Mouse (Mus musculus): ENCODE measurements around the gene Smbd1. TPM values are rescaled to one million over a fixed set of nuclear protein-coding genes. Genes with fewer than 3 reads are reported as not detected.

Gene Smbd1
- polyA plus RNA-seq, 1 experiment from 2014 or later, result not detected

DNA sequence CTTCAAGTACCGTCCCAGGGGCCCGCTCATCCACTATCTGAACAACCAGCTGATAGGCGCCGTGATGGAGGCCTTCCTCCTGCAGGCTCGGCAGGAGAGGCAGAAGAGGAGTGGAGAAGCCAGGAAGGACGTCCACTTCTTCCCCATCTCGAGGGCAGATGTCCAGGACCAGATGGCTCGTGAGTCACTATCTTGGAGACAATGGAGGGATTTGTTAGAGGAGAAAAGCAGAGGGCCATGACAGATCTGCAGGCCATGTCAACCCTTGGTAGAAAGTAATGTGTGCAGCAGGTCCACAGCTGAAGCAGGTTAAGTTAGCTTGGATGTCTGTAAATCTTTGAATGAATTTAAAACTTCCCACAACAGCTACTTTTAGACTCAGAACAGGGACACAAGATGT, 31.3 kb downstream of the Smbd1 start:
- WGBS, result 60% methylated on average over 8 of the region's 8 CpGs
- H3K9me3 ChIP-seq, result no peaks in the 10 kb centered on the region
- no peak overlapping the region for H3K4me3 ChIP-seq
- no peaks in the 10 kb centered on the region for H3K4me1 ChIP-seq
- 0 out of 2 replicates have a peak, but pooled peaks cover 4% of the 10 kb centered on the region for H3K27me3 ChIP-seq
- no peak overlapping the region for H3K4me2 ChIP-seq (replicated peaks)
- H3K27ac ChIP-seq, result no peak overlapping the region
- no peaks in the 10 kb centered on the region for H3K36me3 ChIP-seq
- H3K9ac ChIP-seq, result no peak overlapping the region
- no peak for ATAC-seq (ENCODE audit: insufficient number of reproducible peaks, insufficient read depth, low FRiP score, low TSS enrichment)

DNA sequence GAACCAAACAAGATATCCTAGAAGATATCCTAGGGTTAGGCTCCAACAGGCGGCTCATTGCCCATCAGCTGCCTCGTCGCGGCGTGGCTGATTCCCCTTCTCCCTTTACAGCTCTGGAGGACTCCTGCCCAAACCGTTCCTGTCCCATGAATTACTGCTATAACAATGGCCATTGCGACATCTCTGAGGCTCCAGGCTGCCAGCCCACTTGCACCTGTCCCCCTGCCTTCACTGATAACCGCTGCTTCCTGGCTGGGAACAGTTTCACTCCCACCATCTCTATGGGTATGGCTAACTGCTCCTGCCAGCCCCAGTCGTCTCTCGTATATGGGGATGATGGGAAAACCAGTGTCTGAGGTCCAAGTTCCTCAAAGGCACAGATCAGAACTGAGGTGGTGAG, 33.6 kb downstream of the Smbd1 start:
- WGBS, result 81% methylated on average over 10 of the region's 10 CpGs
- H3K27ac ChIP-seq, result no peak overlapping the region
- no peak overlapping the region for H3K4me3 ChIP-seq
- no peak overlapping the region for H3K9ac ChIP-seq
- 0 out of 2 replicates have a peak, but pooled peaks cover 4% of the 10 kb centered on the region for H3K27me3 ChIP-seq
- H3K4me2 ChIP-seq (replicated peaks), result no peak overlapping the region
- no peaks in the 10 kb centered on the region for H3K36me3 ChIP-seq
- no peaks in the 10 kb centered on the region for H3K4me1 ChIP-seq
- no peak for ATAC-seq (ENCODE audit: insufficient number of reproducible peaks, insufficient read depth, low FRiP score, low TSS enrichment)
- no peaks in the 10 kb centered on the region for H3K9me3 ChIP-seq

DNA sequence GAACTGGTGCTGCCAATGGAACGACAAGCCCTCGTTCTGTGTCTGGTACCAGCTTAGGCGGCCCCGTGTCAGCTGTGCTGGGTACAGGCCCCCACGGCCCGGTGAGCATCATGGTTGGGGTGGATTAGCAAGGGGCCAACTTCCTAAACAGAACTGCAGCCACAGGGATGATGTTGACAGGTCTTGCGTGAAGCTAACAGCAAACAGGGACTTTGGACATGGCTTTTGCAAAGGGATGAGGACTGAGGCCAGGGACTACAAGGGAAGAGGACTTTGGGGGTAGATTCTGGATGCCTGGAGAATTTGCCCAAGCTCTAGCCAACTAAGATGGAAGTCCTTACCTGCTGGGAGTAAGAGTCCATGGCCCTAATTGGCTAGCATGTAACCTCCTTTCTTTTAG, 43.4 kb downstream of the Smbd1 start:
- peaks cover 5% of the 10 kb centered on the region; the same call in 1 of the 2 replicates for H3K4me1 ChIP-seq
- 91% methylated on average over 7 of the region's 7 CpGs for WGBS
- H3K9ac ChIP-seq, result no peak overlapping the region
- H3K4me2 ChIP-seq (replicated peaks), result no peak overlapping the region
- H3K9me3 ChIP-seq, result no peaks in the 10 kb centered on the region
- H3K27me3 ChIP-seq, result no peaks in the 10 kb centered on the region
- H3K4me3 ChIP-seq, result no peak overlapping the region
- no peak for ATAC-seq (ENCODE audit: insufficient number of reproducible peaks, insufficient read depth, low FRiP score, low TSS enrichment)
- H3K36me3 ChIP-seq, result no peaks in the 10 kb centered on the region
- no peak overlapping the region for H3K27ac ChIP-seq

DNA sequence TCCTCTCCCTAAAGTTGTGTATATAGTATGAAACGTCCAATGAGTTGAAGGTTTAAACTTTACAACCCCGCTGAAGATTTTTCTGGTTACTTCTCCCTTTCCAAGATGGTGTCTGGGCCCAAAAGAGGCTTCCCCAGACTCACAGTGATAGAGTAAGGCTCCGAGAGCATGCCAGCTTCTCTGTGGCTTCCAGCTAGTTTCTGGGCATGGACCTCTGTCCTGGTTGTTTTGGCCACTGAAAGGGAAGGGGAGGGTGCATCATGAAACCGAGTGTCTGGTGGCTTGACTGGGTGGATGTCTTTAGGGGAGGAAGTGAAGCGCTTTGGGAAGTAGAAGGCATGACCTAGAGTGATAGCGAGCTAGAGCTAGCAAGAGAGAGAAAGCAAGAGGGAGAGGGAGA, 45.3 kb downstream of the Smbd1 start:
- 80% methylated on average over 6 of the region's 6 CpGs for WGBS

DNA sequence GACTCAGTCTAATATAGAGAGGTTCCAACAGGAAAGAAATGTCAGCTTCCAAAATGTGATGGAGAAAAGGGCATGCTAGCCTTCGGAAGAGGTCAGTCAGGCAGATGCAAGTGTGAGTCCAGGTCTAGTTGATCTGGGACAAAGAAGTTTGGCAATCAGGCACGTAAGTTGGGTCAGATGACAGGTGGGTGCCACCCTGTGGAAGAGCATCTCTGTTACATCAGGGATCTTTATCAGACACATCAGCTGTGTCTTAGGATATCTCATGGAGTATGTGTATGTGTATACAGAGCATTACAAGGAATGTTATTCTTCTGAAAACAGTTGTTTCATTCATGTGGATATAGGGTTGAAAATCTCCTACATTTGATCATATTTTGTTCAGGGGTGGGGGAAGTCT, 45.7 kb downstream of the Smbd1 start:
- H3K36me3 ChIP-seq, result no peaks in the 10 kb centered on the region
- H3K27me3 ChIP-seq, result no peaks in the 10 kb centered on the region
- ATAC-seq (ENCODE audit: insufficient number of reproducible peaks, insufficient read depth, low FRiP score, low TSS enrichment), result no peak
- no peaks in the 10 kb centered on the region for H3K9me3 ChIP-seq
- H3K4me1 ChIP-seq, result peaks cover 5% of the 10 kb centered on the region; the same call in 1 of the 2 replicates
- H3K9ac ChIP-seq, result no peak overlapping the region
- H3K27ac ChIP-seq, result no peak overlapping the region
- 75% methylated on average over 2 of the region's 2 CpGs for WGBS
- H3K4me2 ChIP-seq (replicated peaks), result no peak overlapping the region
- H3K4me3 ChIP-seq, result no peak overlapping the region

More for the DNA sequence above, 45.3 kb downstream of the Smbd1 start:
- Histone ChIP-seq H3K9me3 (no peaks in the 10 kb centered on the region), H3K4me3 (no peak overlapping the region), H3K4me1 (peaks cover 5% of the 10 kb centered on the region; the same call in 1 of the 2 replicates), H3K4me2 (replicated peaks) (no peak overlapping the region), H3K36me3 (no peaks in the 10 kb centered on the region), H3K27me3 (no peaks in the 10 kb centered on the region), H3K27ac (no peak overlapping the region), H3K9ac (no peak overlapping the region)
- ATAC-seq (ENCODE audit: insufficient number of reproducible peaks, insufficient read depth, low FRiP score, low TSS enrichment), result no peak

Other genes starting within 250 kb of the Smbd1 start
- gene Tfrc, start 201.6 kb downstream of the Smbd1 start, polyA plus RNA-seq (2016; fragmentation: Nextera tagmentation; extraction: Ambion mirVana), result 32.7 and 36.6 TPM in 2 replicates
- gene Tnk2, start 166.6 kb downstream of the Smbd1 start, polyA plus RNA-seq (2016; fragmentation: Nextera tagmentation; extraction: Ambion mirVana), result 13.4 and 13.8 TPM in 2 replicates
- gene Muc4, start 74.6 kb downstream of the Smbd1 start, polyA plus RNA-seq (2016; fragmentation: Nextera tagmentation; extraction: Ambion mirVana), result 0.06 and 0.28 TPM in 2 replicates
- not detected in 2 replicates for gene Muc20, start 13.0 kb downstream of the Smbd1 start, polyA plus RNA-seq (2016; fragmentation: Nextera tagmentation; extraction: Ambion mirVana)
- 106 and 124 TPM in 2 replicates for gene Fyttd1, start 67.0 kb upstream of the Smbd1 start, polyA plus RNA-seq (2016; fragmentation: Nextera tagmentation; extraction: Ambion mirVana)
- 19.0 and 20.8 TPM in 2 replicates for gene Rubcn, start 67.3 kb upstream of the Smbd1 start, polyA plus RNA-seq (2016; fragmentation: Nextera tagmentation; extraction: Ambion mirVana)
- gene Lrch3, start 103.6 kb upstream of the Smbd1 start, polyA plus RNA-seq (2016; fragmentation: Nextera tagmentation; extraction: Ambion mirVana), result 42.6 and 43.7 TPM in 2 replicates
- gene Iqcg, start 245.7 kb upstream of the Smbd1 start, polyA plus RNA-seq (2016; fragmentation: Nextera tagmentation; extraction: Ambion mirVana), result 2.4 and 3.1 TPM in 2 replicates
- 849 and 899 TPM in 2 replicates for gene Rpl35a, start 246.0 kb upstream of the Smbd1 start, polyA plus RNA-seq (2016; fragmentation: Nextera tagmentation; extraction: Ambion mirVana)